Mouse (Mus musculus) cerebellum, adult 8-10 months (tissue): ENCODE data around the gene Meiob.
A peak's percentile ranks its signal among the peaks of the same experiment; 100 is the strongest.

ENCODE experiments used
- DNase-seq: peaks from one replicate; pipeline ENCODE4 v3.0.0; 2022

Meiob gene

DNA sequence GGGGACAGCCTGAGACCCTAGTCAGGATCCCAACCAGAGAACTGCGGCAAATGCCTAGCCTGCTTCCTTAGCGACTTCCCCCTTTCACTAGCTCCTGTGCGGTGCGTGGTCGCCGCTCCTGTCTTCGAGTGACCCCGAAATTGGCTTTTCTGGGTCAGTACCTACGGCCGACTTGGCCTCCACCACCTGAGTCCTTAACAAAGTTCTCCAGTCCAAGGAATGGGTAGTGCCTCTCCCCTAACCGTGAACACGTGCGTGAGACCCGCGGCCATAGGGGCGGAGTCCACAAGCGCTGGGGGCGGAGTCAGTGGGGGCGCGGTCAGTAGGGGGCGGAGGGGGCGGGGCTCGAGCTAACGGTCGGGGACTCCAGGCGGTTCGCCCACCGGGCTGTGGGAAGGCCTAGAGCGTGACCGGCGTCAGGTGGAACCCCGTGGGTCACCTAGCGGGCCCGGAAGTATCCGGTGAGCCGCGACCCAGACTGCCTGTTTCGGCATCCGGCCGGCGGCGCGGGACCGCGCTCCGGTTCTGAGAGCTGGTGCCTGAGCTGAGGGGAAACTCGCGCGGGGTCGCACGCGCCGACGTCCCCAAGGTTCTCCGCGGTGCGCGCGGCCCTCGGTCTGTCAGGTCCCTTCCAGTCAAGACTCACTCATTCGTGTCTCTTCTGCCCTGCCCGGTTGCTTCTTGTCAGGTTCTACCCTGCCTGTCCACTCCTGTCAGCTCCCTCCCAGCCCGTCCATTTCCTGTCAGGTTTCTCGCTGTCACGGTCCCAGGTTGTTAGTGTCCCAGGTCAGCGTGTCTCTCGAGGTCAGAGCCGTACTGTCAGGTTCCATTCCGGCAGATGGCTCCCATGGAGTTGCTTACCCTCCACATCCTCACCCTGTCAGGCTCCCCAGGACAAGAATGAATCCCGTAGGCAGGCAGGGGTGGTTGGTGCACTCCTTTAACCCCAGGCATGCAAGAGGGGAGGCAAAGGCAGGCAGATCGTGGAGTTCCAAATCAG lies at the start of gene Meiob:
TSS of gene Meiob (plus strand) at position 338 of the 1,000 bp plus-strand sequence.
- DNase-seq, result peak; percentile 11

GRCm38 (mm10) chr17:24757394-24757793 lies 46.7 kb upstream of the Meiob start:
- DNase-seq, result no peak

DNA sequence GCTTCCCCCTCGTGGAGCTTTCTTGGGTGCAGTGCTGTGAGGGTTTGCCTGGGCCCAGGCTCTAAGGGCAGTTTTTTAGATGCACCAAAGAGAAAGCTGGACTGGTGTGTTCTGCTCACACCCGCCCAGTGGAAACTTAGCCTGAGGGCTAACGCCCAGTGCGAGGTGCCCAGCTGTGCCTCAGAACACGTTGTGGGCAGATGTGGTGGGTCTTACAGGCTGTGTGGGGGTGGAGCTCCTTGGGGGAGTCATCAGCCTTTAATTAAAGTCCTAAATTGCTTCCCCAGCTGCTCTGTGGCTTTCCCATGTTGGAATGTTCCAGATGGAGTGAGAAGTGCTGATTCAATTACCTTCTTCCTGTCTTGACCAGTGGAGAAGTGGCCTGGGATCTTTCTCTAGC lies 43.0 kb upstream of the Meiob start:
- no peak for DNase-seq

DNA sequence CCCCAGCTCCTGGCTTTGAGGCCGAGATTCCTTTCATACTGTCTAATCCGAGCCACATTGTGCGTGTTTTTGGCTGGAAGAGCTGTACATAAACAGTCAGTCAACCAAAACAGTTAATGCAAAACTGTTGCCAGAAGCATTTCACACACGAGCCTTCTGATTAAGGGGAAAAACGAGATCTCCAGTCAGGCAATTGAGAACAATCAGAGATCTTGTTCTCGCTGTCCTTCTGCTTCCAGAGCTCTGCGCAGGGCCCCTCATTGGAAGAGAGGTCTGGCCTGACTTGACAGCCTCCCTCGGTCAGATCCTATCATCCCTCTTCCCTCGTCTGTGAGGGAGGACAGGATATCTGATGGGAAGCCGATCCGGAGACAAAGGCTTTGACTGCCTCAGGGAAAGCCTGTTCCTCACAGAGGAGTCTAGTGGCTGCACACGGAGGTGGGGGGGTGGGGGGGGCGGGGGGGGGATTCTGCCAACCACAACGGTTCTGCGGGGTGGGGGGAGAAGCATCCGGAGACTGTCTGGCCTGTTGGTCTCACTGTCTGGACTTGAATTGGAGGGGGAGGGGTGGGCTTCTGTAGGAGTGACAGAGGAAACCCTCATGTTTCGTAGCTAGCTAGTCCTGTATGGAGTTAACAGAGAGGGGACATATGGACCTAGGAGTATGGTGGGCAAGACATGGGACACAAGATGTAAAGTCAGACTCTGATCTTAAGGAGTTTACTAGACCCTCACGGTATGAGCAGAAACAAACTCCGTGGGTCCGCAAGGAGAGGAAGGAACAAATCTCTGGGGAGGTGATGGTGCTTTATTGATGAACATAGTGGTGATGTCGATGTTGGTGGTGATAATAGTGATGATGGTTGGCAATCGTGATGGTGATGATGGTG lies 38.8 kb upstream of the Meiob start:
- DNase-seq, result no peak

DNA sequence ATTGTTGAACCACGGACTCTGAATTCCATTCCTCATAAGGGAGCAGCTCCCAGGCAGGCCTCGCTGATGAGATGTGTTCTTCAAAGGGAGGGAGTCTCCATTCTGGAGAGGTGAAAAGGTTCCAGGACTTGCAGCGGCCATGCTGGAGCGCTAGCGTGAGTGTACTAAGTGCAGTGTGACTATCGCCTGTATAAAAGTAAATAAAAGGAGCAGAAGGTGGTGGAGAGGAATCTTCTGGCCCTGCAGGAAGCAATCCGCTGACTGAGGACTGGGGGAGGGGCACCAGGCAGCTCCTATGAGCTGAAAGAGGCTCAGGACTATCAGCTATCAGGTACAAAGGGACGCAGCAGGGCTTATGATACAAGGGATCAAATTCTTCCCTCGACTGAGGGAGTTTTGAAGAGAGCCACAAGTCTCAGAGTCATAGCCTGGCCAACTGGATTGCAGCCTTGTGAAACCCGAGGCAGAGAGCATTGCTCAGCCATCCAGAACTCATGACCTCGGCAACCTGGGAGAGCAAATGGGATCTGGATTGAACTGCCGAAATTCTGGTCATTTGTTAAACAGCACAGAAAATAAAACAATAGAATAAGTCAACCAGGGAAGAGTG lies 37.7 kb upstream of the Meiob start:
- DNase-seq, result no peak

DNA sequence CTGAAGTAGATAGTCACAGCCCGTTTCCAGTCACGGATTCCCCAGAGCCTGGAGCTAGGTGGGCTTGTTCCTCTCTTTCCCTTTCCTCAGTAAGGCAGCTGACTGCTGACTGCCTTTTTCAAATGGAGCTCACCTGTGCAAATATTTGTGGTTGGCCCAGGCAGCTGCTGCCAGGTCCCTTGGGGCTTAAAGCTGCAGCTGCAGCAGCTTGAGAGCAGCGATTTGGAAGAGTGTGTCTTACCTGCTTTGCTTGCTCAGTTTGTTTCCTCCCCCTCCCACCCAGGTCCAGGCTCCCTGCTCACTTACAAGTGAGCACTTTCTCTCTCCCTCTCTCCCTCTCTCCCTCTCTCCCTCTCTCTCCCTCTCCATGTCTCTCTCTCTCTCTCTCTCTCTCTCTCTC lies 34.9 kb upstream of the Meiob start:
- DNase-seq, result no peak

GRCm38 (mm10) chr17:24773241-24773640 lies 30.8 kb upstream of the Meiob start:
- no peak for DNase-seq

DNA sequence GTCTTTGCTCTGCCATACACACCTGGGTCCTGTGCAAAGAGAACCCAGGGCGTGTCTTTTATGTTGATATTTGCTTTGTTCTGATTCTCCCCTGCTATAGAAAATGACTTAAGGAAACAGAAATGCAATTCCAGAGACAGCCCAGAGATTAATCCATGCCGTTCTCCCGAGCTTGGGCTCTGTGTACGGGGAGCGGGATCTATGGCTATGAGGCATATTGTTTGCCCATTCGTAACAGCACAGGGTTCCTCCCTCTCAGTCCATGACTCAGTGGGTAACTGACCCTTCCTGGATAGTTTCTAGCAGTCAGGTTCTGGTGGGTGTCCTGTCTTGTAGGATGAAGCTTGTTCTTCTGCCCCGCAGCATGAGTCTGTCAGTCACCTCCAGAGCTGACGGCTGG lies 28.9 kb upstream of the Meiob start:
- DNase-seq, result no peak

- no peak for DNase-seq
These were observed 27.0 kb upstream of the Meiob start for GRCm38 (mm10) chr17:24777073-24777472.

- DNase-seq, result no peak
These were observed 23.3 kb upstream of the Meiob start for GRCm38 (mm10) chr17:24780821-24781220.

DNA sequence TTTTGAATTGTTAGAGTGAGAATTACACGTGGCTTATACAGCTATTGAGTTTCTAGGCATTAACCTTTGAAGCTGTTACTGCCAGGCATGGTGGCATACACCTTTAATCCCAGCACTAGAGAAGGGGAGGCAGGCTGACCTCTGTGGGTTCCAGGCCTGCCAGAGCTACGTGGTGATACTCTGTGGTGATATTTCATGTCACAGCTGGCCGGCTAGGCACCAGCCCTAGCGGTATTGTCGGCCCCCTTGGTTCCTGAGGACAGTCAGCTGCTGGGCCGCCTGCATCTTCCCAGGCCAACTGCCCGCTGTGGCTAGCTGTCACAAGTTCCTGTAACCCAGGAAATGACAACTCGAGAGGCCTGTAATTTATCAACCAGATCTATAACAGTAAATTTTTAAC lies 11.9 kb upstream of the Meiob start:
- no peak for DNase-seq

- DNase-seq, result no peak
These were observed 9.3 kb upstream of the Meiob start for GRCm38 (mm10) chr17:24794791-24795190.

DNA sequence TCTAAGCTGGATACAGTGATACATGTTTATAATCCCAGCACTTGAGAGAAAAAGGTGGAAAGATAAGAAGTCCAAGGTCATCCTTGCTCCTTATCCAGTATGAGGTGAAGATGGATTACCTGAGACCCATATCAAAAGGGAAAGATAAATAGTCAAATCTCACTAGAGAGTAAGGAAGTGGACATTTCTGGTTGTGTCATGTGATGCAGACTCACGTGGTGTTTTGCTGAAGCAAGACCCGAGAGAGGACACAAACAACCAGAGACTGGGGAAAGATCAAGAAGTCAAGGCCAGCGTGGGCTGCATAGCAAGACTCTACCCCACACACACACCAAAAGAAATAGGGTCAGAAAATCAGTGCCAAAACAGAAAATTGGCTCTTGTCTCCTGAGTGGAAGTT lies 7.1 kb upstream of the Meiob start:
- no peak for DNase-seq

- no peak for DNase-seq
These were observed 5.9 kb upstream of the Meiob start for GRCm38 (mm10) chr17:24798229-24798628.

- no peak for DNase-seq
These were observed 4.6 kb upstream of the Meiob start for GRCm38 (mm10) chr17:24799476-24799875.

DNA sequence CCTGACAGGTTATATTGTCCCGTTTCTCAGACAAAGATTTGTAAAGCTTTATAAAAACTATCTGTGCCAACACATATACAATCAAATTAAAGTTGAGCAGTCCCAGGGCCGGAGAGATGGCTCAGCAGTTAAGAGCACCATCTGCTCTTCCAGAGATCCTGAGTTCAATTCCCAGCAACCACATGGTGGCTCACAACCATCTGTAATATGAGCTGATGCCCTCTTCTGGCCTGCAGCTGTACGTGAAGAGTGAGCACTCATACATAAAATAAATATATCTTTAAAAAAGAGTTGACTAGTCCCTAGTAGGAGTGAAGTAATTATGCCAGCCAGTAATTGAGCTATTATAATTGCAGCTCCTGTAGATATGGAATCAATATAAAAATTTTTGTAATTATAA lies 3.6 kb upstream of the Meiob start:
- DNase-seq, result no peak

GRCm38 (mm10) chr17:24811211-24811610 lies 7.1 kb downstream of the Meiob start:
- DNase-seq, result no peak

DNA sequence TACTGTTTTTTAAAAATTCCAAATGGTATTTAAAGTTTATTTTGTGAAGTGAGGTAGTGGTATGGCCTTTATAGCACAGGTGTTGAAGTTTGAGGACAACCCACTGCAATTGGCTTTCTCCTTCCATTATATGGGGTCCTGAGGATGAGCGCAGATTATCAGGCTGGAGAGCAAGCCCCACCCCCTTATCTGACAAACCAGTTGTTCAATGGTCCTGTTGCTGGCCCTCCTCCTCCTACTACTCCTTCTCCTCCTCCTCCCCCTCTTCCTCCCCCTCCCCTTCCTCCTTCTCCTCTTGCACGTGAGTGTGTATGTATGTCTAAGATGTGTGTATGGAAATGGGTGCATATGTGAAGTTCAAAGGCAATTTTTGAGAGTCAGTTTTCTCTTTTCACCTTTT lies 8.1 kb downstream of the Meiob start:
- no peak for DNase-seq

- DNase-seq, result no peak
These were observed 11.2 kb downstream of the Meiob start for GRCm38 (mm10) chr17:24815256-24815655.

- DNase-seq, result no peak
These were observed 13.4 kb downstream of the Meiob start for GRCm38 (mm10) chr17:24817503-24817902.

GRCm38 (mm10) chr17:24818172-24818571 lies 14.1 kb downstream of the Meiob start:
- DNase-seq, result no peak

- no peak for DNase-seq
These were observed 15.4 kb downstream of the Meiob start for GRCm38 (mm10) chr17:24819469-24819868.
